Mouse (Mus musculus) E14TG2a.4 (cell line): ENCODE data around the gene Stk10.

Source experiments
- CTCF ChIP-seq: conservative IDR thresholded peaks from 2 replicates; pipeline ENCODE4 v1.5.1; 2014; ENCODE audit warnings: low read length
- NANOG ChIP-seq: IDR thresholded peaks from 2 replicates; pipeline ENCODE4 v1.6.1; 2014; ENCODE audit warnings: borderline replicate concordance, low read length, mixed read lengths
- POU5F1 ChIP-seq: IDR thresholded peaks from 2 replicates; pipeline ENCODE4 v1.6.1; 2014; ENCODE audit warnings: low read length, borderline replicate concordance

- TF ChIP-seq CTCF: no peak
- TF ChIP-seq NANOG: no peak
- TF ChIP-seq POU5F1: no peak
These were observed 14.4 kb downstream of the Stk10 start for GRCm38 (mm10) chr11:32547391-32547947.
